Mouse (Mus musculus): ENCODE data around the gene Tspan11. TPM values are rescaled to one million over a fixed set of nuclear protein-coding genes. Genes with fewer than 3 reads are reported as not detected.

The Tspan11 gene
- polyA plus RNA-seq, 1 experiment, result not detected

DNA sequence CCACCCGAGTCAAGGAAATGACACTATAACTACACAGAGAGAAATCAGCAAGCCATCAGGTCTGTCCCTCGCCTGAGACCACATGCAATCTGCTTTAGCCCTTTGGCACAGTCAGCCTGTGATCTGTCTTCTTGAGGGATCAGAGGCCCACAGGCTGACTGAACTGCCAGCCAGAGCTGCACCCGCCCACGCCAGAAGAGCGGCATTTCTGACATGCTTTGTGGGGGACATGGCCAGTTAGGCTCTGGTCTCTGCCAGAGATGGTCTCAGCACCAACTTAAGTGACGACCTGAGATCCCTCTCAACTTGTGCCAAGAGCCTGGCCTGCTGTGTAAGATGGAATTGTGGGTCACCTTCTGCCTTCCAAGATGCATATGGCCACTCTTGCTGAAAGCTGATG, 89.3 kb downstream of the Tspan11 start:
- no peak overlapping the region for H3K4me3 ChIP-seq (ENCODE audit: insufficient read depth, low read length)
- TF ChIP-seq POLR2A (IDR thresholded peaks at IDR 0.05; ENCODE audit: borderline replicate concordance, low read depth, low read length) (no peak), CTCF (IDR thresholded peaks at IDR 0.05; ENCODE audit: low read depth, low read length) (no peak)
- no peaks in the 10 kb centered on the region for H3K4me1 ChIP-seq (ENCODE audit: control insufficient read depth, insufficient read depth, low read length)

DNA sequence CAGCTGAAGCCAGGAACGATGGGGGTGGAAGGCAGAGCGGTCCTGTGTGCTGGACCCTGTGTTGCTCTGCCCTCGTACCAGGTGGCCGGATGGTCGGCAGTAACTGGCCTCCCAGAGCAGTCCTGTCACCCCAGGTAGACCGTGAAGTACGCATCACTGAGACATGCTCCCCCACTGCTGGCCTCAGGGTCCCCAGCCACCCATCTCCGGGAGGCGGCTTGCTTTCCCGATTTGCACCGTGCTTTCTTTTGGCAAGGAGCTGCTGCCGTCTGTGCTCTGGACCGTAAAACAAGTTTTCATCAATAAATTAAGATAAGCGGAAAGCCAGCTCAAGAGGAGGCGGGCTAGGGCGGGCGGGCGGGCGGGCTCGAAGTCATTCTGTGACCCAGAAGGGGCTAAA, 91.6 kb downstream of the Tspan11 start:
- Histone ChIP-seq H3K27ac (ENCODE audit: insufficient read depth, low read depth, low read length) (no peak overlapping the region), H3K4me3 (ENCODE audit: insufficient read depth, low read length) (no peak overlapping the region), H3K4me1 (ENCODE audit: control insufficient read depth, insufficient read depth, low read length) (no peaks in the 10 kb centered on the region)
- TF ChIP-seq POLR2A (IDR thresholded peaks at IDR 0.05; ENCODE audit: borderline replicate concordance, low read depth, low read length), result no peak
- no peak for TF ChIP-seq CTCF (IDR thresholded peaks at IDR 0.05; ENCODE audit: low read depth, low read length)

More for the DNA sequence above, 89.3 kb downstream of the Tspan11 start:
- H3K27ac ChIP-seq (ENCODE audit: insufficient read depth, low read depth, low read length), result no peak overlapping the region

DNA sequence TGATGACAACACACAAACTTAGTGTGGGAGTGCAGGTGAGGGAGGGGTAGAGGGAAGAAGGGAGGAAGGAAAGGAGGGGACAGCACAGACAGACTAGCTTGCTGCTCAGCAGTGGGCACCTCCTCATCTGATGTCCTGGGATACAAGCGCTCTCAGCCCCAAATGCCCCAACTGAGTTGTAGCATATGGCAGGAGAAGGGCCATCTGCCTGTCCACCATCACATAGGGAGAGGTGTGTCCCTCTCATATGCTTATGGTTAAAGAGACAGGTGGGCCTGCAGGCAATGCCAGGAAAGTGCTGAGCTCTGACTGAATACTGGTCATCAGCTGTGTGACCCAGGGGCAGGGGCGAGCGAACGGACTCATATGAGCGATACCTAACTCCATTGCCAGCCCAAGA, 92.4 kb downstream of the Tspan11 start:
- TF ChIP-seq POLR2A (IDR thresholded peaks at IDR 0.05; ENCODE audit: borderline replicate concordance, low read depth, low read length) (no peak), CTCF (IDR thresholded peaks at IDR 0.05; ENCODE audit: low read depth, low read length) (no peak)
- H3K4me1 ChIP-seq (ENCODE audit: control insufficient read depth, insufficient read depth, low read length), result no peaks in the 10 kb centered on the region

DNA sequence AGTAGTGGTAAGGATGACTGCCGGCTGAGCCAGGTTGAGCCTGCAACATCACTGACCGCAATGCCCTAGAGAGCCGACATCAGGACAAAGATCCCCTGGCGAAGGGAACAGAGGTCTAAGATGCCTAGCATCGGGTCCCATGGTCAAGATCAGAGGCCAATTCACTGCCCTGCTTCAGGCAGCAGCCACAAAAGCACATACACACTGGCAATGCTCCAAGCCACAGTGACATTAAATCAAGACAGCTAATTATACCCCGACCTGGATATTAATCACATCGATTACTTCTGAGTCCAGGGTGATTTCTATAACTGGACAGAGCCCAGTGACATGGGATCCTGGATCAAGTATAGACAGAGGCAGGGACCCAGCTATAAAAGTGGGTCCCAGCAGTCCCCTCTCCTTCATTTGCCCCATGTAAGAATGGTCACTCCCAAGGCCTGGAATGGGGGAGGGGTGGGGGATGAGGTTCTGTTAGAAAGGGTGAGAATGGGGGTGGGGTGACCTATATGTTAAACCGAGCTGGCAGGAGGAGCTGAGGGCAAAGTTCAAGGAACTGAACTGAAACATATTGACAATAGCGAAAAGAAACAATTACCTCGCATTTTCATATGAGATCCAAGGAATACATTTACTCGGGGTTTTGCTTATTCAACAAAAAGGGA, 93.1 kb downstream of the Tspan11 start:
- Histone ChIP-seq H3K4me3 (ENCODE audit: insufficient read depth, low read length) (no peak overlapping the region), H3K4me1 (ENCODE audit: control insufficient read depth, insufficient read depth, low read length) (no peaks in the 10 kb centered on the region), H3K27ac (ENCODE audit: insufficient read depth, low read depth, low read length) (no peak overlapping the region)
- no peak for TF ChIP-seq CTCF (IDR thresholded peaks at IDR 0.05; ENCODE audit: low read depth, low read length)
- no peak for TF ChIP-seq POLR2A (IDR thresholded peaks at IDR 0.05; ENCODE audit: borderline replicate concordance, low read depth, low read length)

More for the DNA sequence above, 92.4 kb downstream of the Tspan11 start:
- Histone ChIP-seq H3K4me3 (ENCODE audit: insufficient read depth, low read length) (no peak overlapping the region), H3K27ac (ENCODE audit: insufficient read depth, low read depth, low read length) (no peak overlapping the region)

DNA sequence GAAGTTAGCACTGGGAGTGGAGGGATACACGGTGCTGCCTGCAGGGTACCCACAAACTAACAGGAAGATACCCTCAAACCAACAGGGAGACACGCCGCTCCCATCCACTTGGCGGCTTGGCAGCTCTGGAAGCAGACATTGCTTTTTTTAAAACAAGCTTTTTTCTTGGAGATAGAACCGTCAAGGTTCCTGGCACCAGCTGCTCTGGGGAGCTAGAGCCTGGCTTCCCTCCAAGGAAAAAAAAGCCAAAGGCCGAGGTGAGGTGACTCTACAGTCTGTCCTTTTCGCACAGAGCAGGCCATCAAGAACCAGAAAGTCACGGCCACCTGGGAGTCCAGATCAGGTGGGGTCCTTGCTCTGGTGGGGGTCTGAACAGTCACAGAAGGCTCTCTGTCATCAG, 93.8 kb downstream of the Tspan11 start:
- TF ChIP-seq CTCF (IDR thresholded peaks at IDR 0.05; ENCODE audit: low read depth, low read length) (no peak), POLR2A (IDR thresholded peaks at IDR 0.05; ENCODE audit: borderline replicate concordance, low read depth, low read length) (no peak)
- no peak overlapping the region for H3K4me3 ChIP-seq (ENCODE audit: insufficient read depth, low read length)
- no peaks in the 10 kb centered on the region for H3K4me1 ChIP-seq (ENCODE audit: control insufficient read depth, insufficient read depth, low read length)
- no peak overlapping the region for H3K27ac ChIP-seq (ENCODE audit: insufficient read depth, low read depth, low read length)

DNA sequence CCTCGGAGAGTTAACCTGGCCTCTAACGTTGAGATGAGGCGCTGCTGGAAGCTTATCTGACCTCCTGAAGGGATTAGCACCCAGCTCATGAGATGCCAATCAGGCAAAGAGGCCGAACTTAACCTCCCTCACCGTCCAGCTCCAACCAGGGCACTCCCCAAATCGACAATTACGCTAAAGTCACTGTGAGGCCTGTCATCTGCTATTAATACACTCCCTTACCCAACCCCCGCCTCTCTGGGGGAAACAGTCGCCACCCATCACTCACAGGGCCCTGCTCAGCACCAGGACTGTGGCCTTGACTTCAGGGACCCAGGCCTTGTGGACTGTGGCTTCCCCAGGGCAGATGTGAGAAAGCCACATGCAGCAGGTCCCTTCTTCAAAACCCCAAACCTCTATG, 99.0 kb downstream of the Tspan11 start:
- TF ChIP-seq POLR2A (IDR thresholded peaks at IDR 0.05; ENCODE audit: borderline replicate concordance, low read depth, low read length) (no peak), CTCF (IDR thresholded peaks at IDR 0.05; ENCODE audit: low read depth, low read length) (no peak)
- Histone ChIP-seq H3K4me1 (ENCODE audit: control insufficient read depth, insufficient read depth, low read length) (no peaks in the 10 kb centered on the region), H3K4me3 (ENCODE audit: insufficient read depth, low read length) (no peak overlapping the region), H3K27ac (ENCODE audit: insufficient read depth, low read depth, low read length) (no peak overlapping the region)

DNA sequence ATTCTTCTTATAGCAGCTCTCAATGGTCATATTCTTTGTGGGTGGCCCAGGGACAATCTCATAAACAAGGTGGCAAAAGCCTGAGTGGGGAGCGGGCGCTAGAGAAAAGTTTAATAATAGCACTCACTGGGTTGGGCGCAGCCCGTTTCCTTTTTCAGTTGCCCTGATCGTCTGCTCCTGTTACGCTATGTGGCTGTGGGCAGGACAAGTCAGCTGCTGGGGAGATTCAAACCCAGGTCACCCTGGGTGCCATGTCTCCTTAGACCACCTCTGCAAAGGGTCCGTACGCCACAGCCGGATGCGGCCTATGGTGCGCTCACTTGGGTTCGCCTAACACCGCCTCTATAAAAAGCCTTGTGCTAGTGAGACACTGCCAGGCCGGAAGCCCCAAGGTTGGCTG, 100.0 kb downstream of the Tspan11 start:
- no peaks in the 10 kb centered on the region for H3K4me1 ChIP-seq (ENCODE audit: control insufficient read depth, insufficient read depth, low read length)

DNA sequence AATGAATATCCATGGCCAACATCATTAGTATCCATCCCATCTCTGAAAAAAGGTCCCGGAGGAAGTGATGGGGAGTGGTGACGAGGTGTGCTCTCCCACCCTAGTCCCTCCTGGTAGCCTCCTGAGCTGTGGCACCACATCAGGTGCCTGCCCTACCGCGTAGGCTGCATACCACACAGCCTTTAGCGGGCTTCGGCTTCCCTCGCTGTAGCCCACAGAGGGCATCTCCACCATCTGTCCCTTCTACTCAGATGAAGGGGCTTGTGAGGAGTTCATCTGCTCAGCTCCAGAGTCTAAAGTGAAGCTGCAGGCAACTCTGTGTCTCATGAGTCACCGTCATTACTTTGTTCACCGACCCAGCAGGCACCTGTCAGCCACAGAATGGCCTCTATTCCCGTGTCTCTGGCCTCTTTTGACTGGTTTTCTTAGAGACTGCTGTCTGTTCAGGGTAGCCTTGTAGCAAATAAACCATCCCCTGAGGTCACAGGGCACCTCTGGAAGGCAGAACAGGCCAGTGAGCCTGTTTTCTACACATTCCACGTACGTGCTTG, 101.6 kb downstream of the Tspan11 start:
- TF ChIP-seq CTCF (IDR thresholded peaks at IDR 0.05; ENCODE audit: low read depth, low read length), result no peak
- TF ChIP-seq POLR2A (IDR thresholded peaks at IDR 0.05; ENCODE audit: borderline replicate concordance, low read depth, low read length), result no peak
- no peaks in the 10 kb centered on the region for H3K4me1 ChIP-seq (ENCODE audit: control insufficient read depth, insufficient read depth, low read length)
- no peak overlapping the region for H3K27ac ChIP-seq (ENCODE audit: insufficient read depth, low read depth, low read length)
- no peak overlapping the region for H3K4me3 ChIP-seq (ENCODE audit: insufficient read depth, low read length)

More for the DNA sequence above, 100.0 kb downstream of the Tspan11 start:
- no peak overlapping the region for H3K27ac ChIP-seq (ENCODE audit: insufficient read depth, low read depth, low read length)
- no peak for TF ChIP-seq CTCF (IDR thresholded peaks at IDR 0.05; ENCODE audit: low read depth, low read length)
- no peak for TF ChIP-seq POLR2A (IDR thresholded peaks at IDR 0.05; ENCODE audit: borderline replicate concordance, low read depth, low read length)
- no peak overlapping the region for H3K4me3 ChIP-seq (ENCODE audit: insufficient read depth, low read length)

DNA sequence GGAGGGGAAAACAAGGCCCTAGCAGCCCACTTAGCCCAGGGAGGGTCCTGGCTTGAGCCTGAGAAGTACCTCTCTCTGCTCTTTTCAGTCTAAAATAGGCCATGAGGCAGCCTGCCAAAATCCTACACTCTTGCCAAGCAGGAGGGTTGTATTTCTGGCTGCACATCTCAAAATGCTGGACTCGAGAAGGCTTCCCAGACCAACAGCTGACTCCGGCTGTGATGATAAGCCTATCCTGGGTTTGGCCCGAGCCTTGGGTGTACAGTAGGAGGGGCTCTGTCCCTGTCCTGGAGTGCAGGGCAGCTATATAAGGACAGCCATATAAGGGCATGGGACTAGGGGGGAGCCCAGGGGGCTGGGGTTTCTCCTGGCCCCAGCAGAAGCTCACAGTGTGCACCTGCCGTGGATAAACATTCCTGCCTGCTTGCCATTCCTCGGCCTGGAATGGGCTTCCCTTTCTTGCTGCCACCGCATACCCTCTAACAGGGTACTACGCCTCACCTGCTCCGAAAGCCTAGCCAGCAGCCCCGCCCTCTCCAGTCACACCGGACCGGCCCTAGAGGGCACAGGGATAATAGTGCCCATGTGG, 102.3 kb downstream of the Tspan11 start:
- H3K27ac ChIP-seq (ENCODE audit: insufficient read depth, low read depth, low read length), result no peak overlapping the region
- no peaks in the 10 kb centered on the region for H3K4me1 ChIP-seq (ENCODE audit: control insufficient read depth, insufficient read depth, low read length)
- TF ChIP-seq POLR2A (IDR thresholded peaks at IDR 0.05; ENCODE audit: borderline replicate concordance, low read depth, low read length), result no peak
- TF ChIP-seq CTCF (IDR thresholded peaks at IDR 0.05; ENCODE audit: low read depth, low read length), result no peak
- H3K4me3 ChIP-seq (ENCODE audit: insufficient read depth, low read length), result no peak overlapping the region

DNA sequence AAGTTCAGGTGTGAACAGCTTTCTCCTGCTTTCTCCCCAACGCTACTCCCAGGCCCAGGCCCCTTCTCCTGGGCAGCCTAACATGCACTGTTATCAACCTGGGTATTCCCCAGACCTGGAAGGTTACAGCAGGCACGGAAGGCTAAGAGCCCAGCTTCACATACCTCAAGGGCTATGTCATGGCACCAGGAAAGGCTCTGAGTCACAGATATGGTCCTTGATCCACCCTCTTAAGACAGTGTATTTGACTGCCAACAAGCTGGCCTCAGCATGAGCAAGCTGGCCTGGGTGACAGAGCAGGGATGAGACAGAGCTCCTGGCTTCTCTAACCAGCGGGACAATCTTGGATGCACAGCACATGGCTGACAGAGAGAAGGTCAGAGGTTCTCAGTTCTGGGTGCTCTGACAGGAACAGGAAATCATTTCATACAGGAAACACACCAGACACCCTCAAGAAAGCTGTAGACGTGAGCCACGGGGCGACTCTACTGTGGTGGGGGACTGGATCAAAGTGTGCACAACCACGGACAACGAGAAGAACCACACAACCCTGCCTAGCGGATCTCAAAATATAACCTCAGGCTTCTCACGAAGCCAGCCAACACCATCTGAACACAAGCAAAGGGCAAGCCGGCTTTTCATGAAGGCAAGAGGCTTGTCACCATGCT, 104.3 kb downstream of the Tspan11 start:
- Histone ChIP-seq H3K4me3 (ENCODE audit: insufficient read depth, low read length) (no peak overlapping the region), H3K4me1 (ENCODE audit: control insufficient read depth, insufficient read depth, low read length) (no peaks in the 10 kb centered on the region), H3K27ac (ENCODE audit: insufficient read depth, low read depth, low read length) (no peak overlapping the region)
- TF ChIP-seq POLR2A (IDR thresholded peaks at IDR 0.05; ENCODE audit: borderline replicate concordance, low read depth, low read length) (no peak), CTCF (IDR thresholded peaks at IDR 0.05; ENCODE audit: low read depth, low read length) (no peak)
